Mouse (Mus musculus): ENCODE data around the gene Pwwp2b. TPM values are rescaled to one million over a fixed set of nuclear protein-coding genes. Genes with fewer than 3 reads are reported as not detected.
A peak's percentile ranks its signal among the peaks of the same experiment; 100 is the strongest.

Pwwp2b gene
- total RNA-seq, 1 experiment from 2014 or later, result 4.1 TPM

DNA sequence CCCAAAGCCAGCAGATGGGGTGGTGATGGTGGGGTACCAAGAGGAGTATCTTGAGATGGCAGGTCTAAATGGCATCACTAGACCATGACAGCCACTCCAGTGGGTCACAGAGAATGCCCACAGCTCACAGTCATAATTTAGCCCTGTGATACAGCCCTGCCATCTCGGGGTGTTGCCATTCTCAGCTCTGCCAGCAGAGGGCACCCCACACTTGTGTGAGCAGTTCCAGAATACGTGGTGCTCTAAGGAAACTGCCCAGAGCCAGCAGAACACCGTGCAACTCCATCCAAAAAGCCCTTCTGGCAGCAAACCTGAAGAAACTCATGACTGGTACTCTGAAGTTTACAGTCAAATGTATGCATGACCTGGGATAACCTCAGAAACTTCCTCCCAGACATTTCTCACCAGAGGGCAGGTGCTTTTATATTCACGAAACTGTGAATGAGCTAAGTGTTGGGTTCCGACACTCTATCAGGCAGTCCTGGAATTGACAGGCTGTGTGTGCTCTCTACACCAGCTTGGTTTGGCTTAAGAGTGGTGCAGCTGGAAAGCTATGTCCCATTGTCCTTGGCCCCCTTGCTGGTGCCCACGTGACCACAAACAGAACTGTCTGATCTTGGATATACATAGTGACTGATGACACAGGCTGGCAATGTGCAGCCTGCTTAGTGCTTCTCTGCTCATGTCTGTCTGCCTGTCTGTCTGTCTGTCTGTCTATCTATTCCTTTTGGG, 55.2 kb downstream of the Pwwp2b start:
- peak; percentile 75 to 78 for ATAC-seq (replicated peaks in 1 of 2; ENCODE audit: insufficient read depth in 1 of 2, low FRiP score in 2 of 2, low TSS enrichment in 1 of 2, low read depth in 1 of 2, poor library complexity in 2 of 2, severe bottlenecking in 2 of 2)

DNA sequence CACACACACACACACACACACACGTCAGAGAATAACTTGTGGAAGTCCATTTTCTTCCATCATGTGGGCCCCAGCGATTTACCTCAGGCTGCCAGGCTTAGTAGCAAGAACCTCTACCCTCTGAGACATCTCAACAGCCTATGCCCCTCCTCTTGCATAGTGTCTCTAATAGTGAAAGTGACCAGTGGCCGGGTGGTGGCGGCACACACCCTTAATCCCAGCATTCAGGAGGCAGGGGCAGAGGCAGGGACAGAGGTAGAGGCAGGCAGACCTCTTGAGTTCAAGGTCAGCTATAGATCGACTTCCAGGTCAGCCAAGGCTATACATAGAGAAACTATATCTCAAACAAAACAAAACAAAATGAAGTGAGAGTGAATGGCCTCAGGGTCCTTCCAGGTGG, 56.0 kb downstream of the Pwwp2b start:
- no peak for ATAC-seq (replicated peaks in 1 of 2; ENCODE audit: insufficient read depth in 1 of 2, low FRiP score in 2 of 2, low TSS enrichment in 1 of 2, low read depth in 1 of 2, poor library complexity in 2 of 2, severe bottlenecking in 2 of 2)

DNA sequence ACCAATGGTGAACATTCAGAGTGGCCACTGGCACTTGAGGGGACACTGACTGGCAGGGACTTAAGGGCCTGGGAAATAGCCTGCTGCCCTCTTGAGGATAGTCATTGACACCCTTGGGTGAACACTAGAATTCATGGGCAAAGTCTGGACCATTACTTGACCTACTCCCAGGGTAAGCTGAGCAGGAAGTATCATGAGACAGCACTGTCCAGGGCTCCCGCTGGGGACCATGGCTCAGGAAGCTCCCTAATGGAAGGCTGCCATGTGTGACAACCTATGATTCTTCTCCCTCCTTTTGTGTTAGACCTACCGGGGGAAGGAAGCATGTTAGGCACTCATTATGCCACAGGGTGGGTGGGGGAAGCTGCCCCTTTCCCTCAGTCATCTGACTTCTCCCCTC, 58.8 kb downstream of the Pwwp2b start:
- ATAC-seq (replicated peaks in 1 of 2; ENCODE audit: insufficient read depth in 1 of 2, low FRiP score in 2 of 2, low TSS enrichment in 1 of 2, low read depth in 1 of 2, poor library complexity in 2 of 2, severe bottlenecking in 2 of 2), result no peak

DNA sequence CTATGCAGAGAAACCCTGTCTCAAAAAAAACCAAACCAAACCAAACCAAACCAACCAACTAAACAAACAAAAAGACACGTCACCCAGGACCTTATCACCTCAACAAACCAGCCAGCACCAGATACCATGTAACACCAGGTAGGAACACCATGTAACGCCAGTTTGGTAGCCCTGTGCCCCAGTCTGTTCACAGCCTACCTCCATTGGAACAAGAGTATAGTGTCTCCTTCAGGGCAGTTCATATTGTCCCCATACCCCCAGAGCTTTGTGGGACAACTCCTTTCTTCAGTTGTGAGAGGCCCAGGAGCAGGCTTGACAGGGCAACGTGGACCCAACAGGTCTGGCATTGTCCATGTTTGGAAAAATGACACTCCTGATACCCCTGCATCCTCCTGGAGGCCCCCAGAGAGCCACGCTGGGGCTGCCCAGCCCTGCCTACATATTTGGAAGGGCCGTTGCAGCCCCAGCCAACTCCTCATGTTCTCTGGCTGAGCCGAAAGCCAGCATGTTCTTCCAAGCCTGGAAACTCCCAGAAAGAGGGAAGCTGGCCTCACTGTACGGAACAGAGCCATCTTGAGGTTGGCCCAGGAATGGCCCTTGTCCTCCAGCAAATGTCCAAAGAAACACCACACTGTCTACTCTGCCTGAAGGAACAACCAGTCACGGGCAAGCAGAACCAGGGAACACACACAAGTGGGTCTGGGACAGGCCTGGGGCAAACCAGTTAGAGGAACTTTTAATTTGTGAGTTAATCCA, 60.0 kb downstream of the Pwwp2b start:
- ATAC-seq (replicated peaks in 1 of 2; ENCODE audit: insufficient read depth in 1 of 2, low FRiP score in 2 of 2, low TSS enrichment in 1 of 2, low read depth in 1 of 2, poor library complexity in 2 of 2, severe bottlenecking in 2 of 2), result no peak

DNA sequence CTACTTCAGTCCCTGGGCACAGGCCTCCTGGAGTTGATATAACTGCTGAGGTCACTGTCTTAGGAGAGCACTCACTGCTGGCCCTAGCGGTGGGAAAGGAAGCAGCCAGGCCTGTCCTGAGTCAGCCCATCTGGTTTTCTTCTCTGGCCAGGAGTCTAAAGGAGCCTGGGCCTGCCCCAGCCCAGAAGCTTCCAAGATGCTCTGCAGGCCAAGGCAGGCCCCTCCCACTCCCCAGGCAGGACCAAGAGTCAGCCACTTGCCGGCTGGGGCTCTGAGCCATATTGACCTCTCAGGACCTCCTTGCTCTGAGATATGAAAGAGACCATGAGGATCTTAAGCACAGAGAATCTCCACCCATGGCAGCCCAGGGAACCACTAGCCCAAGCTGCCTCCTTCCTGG, 60.8 kb downstream of the Pwwp2b start:
- ATAC-seq (replicated peaks in 1 of 2; ENCODE audit: insufficient read depth in 1 of 2, low FRiP score in 2 of 2, low TSS enrichment in 1 of 2, low read depth in 1 of 2, poor library complexity in 2 of 2, severe bottlenecking in 2 of 2), result no peak

DNA sequence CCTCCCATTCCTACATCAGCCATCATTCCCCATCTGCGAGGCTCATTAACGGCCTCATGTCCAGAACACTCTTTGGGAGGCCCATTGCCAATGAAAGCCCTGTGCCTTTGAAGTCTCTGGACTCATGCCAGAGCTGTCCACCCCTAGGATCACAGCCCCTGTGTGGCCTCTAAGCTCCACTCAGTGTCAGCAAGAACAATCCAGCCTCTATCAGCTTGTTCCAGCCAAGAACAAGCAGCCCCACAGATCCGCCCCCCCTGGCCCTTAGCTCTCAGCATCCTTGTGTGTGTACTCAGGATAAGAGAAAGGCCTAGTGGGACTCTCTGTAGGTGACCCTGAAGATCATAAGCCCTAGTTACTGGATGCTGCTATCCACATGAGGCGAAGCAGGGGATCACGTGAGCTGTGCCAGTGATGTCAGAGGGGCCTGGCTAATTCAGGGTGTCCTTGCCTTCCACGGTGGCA, 62.2 kb downstream of the Pwwp2b start:
- no peak for ATAC-seq (replicated peaks in 1 of 2; ENCODE audit: insufficient read depth in 1 of 2, low FRiP score in 2 of 2, low TSS enrichment in 1 of 2, low read depth in 1 of 2, poor library complexity in 2 of 2, severe bottlenecking in 2 of 2)

DNA sequence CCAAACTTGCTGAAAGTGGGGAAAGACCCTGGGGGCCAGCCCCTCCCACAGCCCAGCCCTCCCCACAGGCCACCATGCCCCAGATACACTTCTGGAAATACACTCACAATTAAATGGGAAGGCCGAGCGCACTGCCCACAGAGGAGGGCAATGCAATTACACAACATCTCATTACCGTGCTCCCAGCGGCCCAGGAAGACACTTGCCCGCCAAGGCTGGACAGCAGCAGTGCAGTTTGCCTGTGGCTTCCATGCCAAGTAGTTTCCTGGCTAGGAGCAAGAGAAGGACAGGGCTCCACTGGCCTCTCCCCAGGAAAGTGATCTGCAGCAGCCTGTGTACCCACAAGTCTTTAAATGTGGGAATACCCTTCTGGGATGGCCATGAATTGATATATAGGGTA, 64.4 kb downstream of the Pwwp2b start:
- ATAC-seq (replicated peaks in 1 of 2; ENCODE audit: insufficient read depth in 1 of 2, low FRiP score in 2 of 2, low TSS enrichment in 1 of 2, low read depth in 1 of 2, poor library complexity in 2 of 2, severe bottlenecking in 2 of 2), result no peak

DNA sequence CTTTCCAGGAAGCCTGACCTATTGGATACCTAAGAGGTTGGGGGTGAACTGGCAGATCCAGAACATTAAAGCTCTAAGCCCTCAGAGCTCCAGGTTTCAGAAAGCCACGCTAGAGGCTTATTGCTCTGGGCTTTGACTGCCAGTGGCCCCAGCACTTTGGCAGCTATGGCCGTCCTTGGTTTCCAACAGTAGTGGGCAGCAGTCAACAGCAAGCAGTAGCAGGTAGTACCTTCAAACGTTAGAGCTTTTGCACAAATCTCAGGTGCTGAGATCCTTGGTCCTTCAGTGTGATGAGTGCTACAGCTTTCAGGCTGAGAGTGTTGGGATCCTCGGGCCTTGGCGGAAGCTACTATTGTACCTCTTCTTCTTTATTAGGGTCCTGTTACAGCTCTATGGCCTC, 65.1 kb downstream of the Pwwp2b start:
- ATAC-seq (replicated peaks in 1 of 2; ENCODE audit: insufficient read depth in 1 of 2, low FRiP score in 2 of 2, low TSS enrichment in 1 of 2, low read depth in 1 of 2, poor library complexity in 2 of 2, severe bottlenecking in 2 of 2), result no peak; a peak in 1 of 4 replicates

DNA sequence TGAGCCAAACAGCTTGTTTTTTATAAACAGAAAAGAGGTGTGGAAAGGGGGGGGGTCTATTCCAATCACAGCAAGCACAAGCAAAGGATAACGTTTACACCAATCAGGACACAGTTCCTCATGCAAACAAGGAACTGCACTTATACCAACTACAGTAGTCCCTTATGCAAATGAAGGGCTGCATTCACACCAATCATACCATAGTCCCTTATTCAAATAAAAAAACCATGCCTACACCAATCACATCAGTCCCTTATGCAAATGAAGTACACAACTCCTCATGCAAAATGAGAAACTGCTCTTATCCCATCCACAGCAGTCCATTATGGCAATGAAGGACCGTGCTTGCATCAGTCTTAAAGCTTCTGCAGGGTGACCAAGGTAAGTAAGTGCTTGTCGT, 66.4 kb downstream of the Pwwp2b start:
- no peak for ATAC-seq (replicated peaks in 1 of 2; ENCODE audit: insufficient read depth in 1 of 2, low FRiP score in 2 of 2, low TSS enrichment in 1 of 2, low read depth in 1 of 2, poor library complexity in 2 of 2, severe bottlenecking in 2 of 2)

DNA sequence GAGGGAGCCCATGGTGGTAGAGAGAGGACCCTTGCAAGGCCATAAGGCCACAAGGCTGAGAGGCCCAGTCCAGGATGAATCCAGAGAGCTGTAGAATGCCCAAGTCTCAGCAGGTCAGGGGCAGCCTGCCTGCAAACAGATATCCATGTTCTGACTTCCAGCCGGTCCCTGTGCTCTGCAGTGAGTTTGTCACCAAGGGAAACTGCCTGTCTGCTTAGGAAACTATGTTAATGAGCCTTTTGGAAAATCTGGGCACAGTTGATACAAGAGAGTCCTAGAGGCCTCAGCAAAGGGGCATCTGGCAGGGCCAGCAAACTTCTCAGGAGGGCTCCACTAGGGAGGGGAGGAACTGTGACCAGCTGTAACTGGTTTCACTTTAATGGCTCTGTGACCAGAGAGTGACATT, 70.7 kb downstream of the Pwwp2b start:
- 0 out of 4 replicates have a peak, but pooled peaks of 1 of the 2 experiments have one; percentile 39 for ATAC-seq (replicated peaks in 1 of 2; ENCODE audit: insufficient read depth in 1 of 2, low FRiP score in 2 of 2, low TSS enrichment in 1 of 2, low read depth in 1 of 2, poor library complexity in 2 of 2, severe bottlenecking in 2 of 2)

Other genes starting within 250 kb of the Pwwp2b start
- gene Dpysl4, start 162.5 kb upstream of the Pwwp2b start, total RNA-seq (2017), result not detected in 2 replicates
- gene Lrrc27, start 35.5 kb upstream of the Pwwp2b start, total RNA-seq (2017), result 2.8 and 9.5 TPM in 2 replicates
- not detected in 2 replicates for gene Stk32c, start 35.2 kb upstream of the Pwwp2b start, total RNA-seq (2017)
- gene Inpp5a, start 140.6 kb downstream of the Pwwp2b start, total RNA-seq (2017), result 5.6 and 16.6 TPM in 2 replicates